Mouse (Mus musculus): ENCODE results near the gene Hist1h4a. TPM values are rescaled to one million over a fixed set of nuclear protein-coding genes. Genes with fewer than 3 reads are reported as not detected.

The Hist1h4a gene
- total RNA-seq, 2 experiments from 2014 or later = 64.4 to 74.0 TPM

- DNase-seq (ENCODE audit: low spot score in 2 of 2) = no peak
Measured at GRCm38 (mm10) chr13:23759251-23759771, 1.7 kb downstream of the Hist1h4a start.

- DNase-seq (ENCODE audit: low spot score in 2 of 2) = no peak
Measured at GRCm38 (mm10) chr13:23757921-23758320, 3.1 kb downstream of the Hist1h4a start.

DNA sequence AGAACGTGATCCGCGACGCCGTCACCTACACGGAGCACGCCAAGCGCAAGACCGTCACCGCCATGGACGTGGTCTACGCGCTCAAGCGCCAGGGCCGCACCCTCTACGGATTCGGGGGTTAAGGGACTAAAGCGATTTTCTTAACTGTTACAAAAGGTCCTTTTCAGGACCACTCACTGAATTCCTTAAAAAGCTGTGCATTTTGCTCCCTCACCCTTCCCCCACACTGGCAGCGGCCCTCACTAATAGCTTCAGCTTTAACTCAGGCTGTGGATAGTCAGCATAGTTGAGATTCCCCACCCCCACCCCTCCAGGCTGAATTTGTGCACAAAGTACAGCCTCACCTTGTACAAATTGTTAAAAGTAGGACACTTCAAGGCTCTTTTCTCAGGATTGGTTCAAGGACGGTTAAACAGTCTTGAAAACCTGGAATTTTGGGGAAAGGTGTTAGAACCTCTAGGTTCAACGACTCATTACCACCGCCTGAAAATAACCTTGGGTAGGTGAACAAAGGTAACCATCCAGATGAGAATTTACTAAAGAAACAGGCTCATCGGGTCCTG is 3.7 kb downstream of the Hist1h4a start:
- DNase-seq (ENCODE audit: low spot score in 2 of 2) = no peak

DNA sequence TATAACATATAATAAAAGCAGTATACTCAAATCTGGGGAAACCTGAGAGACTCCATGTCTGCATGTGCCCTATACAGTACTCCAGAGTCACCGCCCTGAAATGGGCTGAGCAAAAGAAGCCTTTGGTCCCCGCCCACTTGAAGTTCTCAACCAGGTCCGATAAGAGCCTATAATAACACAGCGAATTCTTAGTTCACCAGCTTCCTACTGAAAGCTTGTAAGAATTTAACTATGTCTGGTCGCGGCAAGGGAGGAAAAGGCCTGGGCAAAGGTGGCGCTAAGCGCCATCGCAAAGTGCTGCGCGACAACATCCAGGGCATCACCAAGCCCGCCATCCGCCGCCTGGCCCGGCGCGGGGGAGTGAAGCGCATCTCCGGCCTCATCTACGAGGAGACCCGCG is 4.2 kb downstream of the Hist1h4a start, which contains the start of gene Hist1h4b:
Hist1h4b (plus strand) TSS at position 224 of the 400 bp plus-strand sequence.
- DNase-seq (ENCODE audit: low spot score in 2 of 2) = peak; percentile 83 to 89

- DNase-seq (ENCODE audit: low spot score in 2 of 2) = no peak
Measured at GRCm38 (mm10) chr13:23755000-23755399, 6.0 kb downstream of the Hist1h4a start.

- no peak for DNase-seq (ENCODE audit: low spot score in 2 of 2)
Measured at GRCm38 (mm10) chr13:23753314-23754078, 7.5 kb downstream of the Hist1h4a start.

DNA sequence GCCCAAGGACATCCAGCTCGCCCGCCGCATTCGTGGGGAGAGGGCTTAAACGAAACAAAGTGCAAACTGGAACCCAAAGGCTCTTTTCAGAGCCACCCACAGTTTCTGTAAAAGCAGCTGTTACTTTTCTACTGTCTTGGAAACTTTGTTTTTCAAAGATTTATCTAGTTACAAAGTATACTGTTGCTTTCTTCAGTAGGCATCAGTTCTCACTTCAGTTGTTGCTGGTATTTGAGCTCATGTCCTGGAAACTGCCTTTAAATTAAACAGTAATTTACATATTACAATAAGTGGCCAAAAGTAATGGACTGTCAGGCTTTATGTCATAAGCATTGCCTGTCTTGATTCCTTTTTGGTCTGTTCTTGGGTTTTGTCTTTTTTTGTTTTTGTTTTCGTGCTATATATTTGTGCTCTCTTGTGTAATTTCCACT is 8.3 kb downstream of the Hist1h4a start:
- DNase-seq (ENCODE audit: low spot score in 2 of 2) = no peak

- peak; percentile 94 to 96 for DNase-seq (ENCODE audit: low spot score in 2 of 2)
Measured at GRCm38 (mm10) chr13:23752067-23752741, 8.8 kb downstream of the Hist1h4a start, which contains the start of gene Hist1h3b. Hist1h3b (plus strand) TSS chr13:23752267.

DNA sequence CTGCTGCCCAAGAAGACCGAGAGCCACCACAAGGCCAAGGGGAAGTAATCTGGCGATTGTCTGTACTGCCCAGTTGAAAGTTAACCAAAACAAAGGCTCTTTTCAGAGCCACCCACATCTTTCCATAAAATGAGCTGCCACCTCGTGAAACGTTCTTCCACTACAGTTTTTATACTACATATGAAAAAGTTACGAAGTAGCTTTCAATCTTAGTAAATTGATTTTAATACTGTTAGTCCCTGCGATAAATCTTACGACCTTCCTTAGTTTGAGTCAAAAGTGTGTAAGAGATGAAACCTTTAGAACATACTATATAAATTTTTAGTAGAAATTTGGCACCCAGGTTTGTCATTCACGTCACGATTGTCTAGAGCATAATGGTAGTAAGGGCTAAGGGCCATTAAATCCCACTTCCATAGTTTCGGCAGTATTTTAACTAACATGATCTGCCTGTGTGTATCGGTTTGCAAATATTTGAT is 9.5 kb downstream of the Hist1h4a start:
- no peak for DNase-seq (ENCODE audit: low spot score in 2 of 2)

DNA sequence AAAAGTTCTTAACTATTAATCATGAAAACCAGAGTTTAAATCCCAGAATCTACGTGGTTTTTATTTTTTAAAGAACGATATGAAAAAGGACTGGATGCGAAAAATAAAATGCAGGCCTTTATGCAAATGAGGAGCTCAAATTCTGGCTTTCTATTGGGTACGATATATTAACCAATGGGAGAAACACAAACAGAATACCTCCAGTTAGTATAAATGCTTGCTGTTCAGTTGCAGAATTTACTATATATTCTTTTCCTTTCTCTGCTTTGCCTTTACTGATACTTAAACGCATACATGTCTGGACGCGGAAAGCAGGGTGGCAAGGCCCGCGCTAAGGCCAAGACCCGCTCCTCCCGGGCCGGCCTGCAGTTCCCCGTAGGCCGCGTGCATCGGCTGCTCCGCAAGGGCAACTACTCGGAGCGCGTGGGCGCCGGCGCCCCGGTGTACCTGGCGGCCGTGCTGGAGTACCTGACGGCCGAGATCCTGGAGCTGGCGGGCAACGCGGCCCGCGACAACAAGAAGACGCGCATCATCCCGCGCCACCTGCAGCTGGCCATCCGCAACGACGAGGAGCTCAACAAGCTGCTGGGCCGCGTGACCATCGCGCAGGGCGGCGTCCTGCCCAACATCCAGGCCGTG is 10.1 kb downstream of the Hist1h4a start, which contains the start of gene Hist1h2ab:
Hist1h2ab (plus strand) TSS at position 288 of the 639 bp plus-strand sequence.
- peak in 1 of 2 experiments; percentile 38 for DNase-seq (ENCODE audit: low spot score in 2 of 2)

DNA sequence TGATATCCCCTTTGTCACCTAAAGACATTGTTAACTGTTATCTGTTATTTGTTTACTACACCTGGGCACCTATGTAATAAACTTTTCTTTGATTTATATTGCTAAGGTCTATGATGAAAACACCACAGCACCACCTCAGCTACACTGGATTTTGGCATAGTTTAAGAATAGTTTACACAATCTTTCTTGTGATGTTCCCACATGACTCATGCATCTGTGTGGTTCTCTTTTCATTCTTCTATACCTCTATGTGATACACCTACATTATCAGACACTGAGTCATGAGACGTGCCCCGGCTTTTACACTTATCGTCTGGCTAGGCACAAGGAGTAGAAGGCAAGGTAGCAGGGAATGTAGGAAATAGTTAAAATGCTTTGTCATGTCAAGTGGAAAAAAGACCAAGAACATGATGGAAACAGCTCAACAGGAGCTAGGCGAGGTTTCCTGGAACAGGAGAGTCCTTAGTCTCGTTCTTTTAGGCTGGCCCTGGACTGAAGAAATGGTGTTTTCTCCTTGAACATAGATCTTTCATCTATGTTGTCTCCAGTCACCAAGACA is 11.4 kb downstream of the Hist1h4a start:
- DNase-seq (ENCODE audit: low spot score in 2 of 2) = no peak

- no peak for DNase-seq (ENCODE audit: low spot score in 2 of 2)
Measured at GRCm38 (mm10) chr13:23747892-23748288, 13.1 kb downstream of the Hist1h4a start.

DNA sequence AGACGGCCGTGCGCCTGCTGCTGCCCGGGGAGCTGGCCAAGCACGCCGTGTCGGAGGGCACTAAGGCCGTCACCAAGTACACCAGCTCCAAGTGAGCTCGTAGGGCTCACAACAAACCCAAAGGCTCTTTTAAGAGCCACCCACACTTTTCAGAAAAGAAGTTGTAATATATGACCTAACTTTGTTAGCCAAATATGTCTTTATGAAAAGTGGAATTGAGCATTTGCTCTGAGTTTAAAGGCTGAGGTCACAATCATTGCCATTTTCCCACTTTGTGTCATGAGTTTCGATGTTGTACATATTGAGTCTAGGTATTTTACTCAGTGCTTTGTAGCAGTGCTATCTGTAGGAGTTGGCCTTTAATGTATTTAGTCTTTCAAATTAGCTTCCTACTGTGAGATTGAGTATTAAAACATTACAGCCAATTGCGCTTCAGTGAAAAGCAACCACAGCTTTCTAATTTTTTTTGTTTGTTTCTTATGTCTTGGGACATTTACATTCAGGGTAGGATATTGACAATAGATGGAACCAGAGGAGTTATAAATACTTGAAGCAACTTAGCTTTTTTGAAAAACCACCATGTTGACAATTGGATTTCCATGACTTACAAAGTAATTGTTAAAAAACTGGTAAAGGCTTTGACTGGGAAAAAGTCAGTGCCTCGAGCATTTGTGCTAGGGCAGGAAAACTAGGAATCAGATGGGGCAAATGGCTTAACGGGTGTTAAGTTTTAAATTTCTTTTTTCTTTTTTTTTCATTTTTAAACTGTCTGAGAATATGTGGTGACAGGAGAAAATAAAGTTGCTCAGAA is 13.7 kb downstream of the Hist1h4a start:
- no peak for DNase-seq (ENCODE audit: low spot score in 2 of 2)

DNA sequence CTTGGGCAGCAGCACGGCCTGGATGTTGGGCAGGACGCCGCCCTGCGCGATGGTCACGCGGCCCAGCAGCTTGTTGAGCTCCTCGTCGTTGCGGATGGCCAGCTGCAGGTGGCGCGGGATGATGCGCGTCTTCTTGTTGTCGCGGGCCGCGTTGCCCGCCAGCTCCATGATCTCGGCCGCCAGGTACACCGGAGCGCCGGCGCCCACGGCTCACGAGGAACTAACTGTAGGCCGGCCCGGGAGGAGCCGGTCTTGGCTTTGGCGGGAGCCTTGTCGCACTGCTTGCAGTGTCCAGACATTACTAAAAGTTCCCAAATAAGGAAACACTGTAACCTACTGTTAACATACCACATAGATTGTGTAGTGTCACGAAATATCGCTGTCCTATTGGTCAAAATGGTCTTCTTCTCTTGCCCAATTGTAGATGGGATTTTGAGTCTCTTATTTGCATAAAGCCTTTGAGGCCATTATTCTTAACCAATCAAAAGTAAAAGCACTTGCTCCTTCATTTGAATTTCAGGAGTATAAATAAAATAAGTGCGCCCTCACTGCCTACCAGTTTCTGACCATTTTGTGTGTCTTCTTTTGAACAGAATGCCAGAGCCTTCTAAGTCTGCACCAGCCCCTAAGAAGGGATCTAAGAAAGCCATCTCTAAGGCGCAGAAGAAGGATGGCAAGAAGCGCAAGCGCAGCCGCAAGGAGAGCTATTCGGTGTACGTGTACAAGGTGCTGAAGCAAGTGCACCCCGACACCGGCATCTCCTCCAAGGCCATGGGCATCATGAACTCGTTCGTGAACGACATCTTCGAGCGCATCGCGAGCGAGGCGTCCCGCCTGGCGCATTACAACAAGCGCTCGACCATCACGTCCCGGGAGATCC is 14.6 kb downstream of the Hist1h4a start, which contains the start of gene Hist1h2bb:
Hist1h2bb (plus strand) TSS at position 534 of the 880 bp plus-strand sequence.
- DNase-seq (ENCODE audit: low spot score in 2 of 2) = peak; percentile 42 to 74

GRCm38 (mm10) chr13:23745381-23746161 is 15.5 kb downstream of the Hist1h4a start, which contains the start of gene Hist1h3c:
Hist1h3c (minus strand) TSS chr13:23745602.
- DNase-seq (ENCODE audit: low spot score in 2 of 2) = peak; percentile 85 to 87

DNA sequence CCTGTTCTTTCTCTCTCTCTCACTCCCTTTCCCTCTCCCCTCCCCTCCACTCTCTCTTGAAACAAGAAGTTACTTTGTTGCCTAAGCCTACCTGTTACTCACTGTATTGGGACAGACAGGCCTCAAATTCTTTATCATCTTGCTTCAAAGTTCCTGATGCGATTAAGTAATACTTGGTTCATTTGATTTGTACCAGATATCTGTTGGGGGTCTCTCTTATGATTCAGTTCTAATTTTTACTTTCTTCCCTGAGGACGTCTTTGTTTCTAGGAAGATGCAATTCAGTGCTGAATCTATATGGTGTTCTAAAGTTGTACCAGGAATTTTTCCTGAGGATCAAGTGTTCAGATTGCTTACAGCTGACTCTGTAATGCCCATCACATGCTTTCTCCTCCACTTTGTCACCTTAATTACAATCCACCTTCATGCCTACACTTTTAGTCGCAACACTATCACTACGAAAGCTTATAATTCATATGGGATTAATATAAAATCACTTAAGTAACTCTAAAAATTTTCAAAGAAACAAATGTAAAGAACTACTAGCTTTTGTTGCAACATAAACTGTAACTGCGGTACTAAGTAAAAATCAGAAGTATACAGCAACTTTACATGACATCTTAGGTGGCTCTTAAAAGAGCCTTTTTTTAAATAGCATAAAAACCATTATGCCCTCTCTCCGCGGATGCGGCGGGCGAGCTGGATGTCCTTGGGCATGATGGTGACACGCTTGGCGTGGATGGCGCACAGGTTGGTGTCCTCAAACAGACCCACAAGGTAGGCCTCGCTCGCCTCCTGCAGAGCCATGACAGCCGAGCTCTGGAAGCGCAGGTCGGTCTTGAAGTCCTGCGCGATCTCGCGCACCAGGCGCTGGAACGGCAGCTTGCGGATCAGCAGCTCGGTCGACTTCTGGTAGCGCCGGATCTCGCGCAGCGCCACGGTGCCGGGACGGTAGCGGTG is 16.3 kb downstream of the Hist1h4a start:
- DNase-seq (ENCODE audit: low spot score in 2 of 2) = no peak

- no peak for DNase-seq (ENCODE audit: low spot score in 2 of 2)
Measured at GRCm38 (mm10) chr13:23743963-23744362, 17.1 kb downstream of the Hist1h4a start.
